Mouse (Mus musculus): ENCODE measurements at regions not wholly inside any gene's neighbourhood (a gene's known extent, or its start where the extent isn't known, plus 50 kb on each side); places are given as distances from the start of the nearest gene placed in this dataset.

GRCm38 (mm10) chr1:14429326-14429725 is 1663.8 kb downstream of the 4930444P10Rik start:
- no peak for DNase-seq (ENCODE audit: extremely low spot score in 1 of 2, low spot score in 1 of 2)

GRCm38 (mm10) chr1:14421030-14421429 is 1672.1 kb downstream of the 4930444P10Rik start:
- no peak for DNase-seq (ENCODE audit: extremely low spot score in 1 of 2, low spot score in 1 of 2)

GRCm38 (mm10) chr1:14413826-14414445 is 1679.2 kb downstream of the 4930444P10Rik start:
- DNase-seq (ENCODE audit: extremely low spot score in 1 of 2, low spot score in 1 of 2): no peak

- DNase-seq (ENCODE audit: extremely low spot score in 1 of 2, low spot score in 1 of 2): no peak
Measured at GRCm38 (mm10) chr1:14369957-14370833, 1722.9 kb downstream of the 4930444P10Rik start.

- no peak for DNase-seq (ENCODE audit: extremely low spot score in 1 of 2, low spot score in 1 of 2)
Measured at GRCm38 (mm10) chr1:14359998-14360640, 1733.0 kb downstream of the 4930444P10Rik start.

All from frontal cortex, adult 2 months (tissue).